ENCODE assay signal across 12 mouse cellular contexts in the genomic region with DNA sequence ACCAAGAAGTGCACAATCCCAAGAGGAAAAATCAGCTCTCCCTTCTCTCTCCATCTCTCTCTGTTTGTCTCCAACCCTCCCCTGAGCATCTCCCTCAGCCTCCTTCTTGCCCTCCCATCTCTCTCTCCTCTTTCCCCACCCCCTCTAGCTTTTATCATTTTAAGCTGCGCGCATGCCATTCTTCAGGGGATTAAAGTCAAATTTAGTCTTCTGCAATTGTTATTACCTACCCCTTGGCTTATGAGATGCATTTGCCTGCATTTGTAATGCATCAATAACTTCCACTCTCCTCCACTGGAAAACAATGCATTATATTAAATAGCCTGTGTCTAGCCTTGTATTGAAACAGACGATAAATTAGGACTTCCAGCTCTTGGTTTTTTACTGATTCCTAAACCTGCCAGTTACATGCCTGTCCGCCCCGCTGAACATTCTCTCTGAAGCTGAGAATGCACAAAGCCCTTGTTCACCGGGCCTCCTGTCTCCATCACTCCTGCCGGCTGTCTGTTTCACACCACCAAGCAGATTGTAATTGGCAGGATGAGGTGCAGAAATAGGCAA.
DNase-seq lines count a peak whose midpoint lies in the region; ATAC-seq lines count a peak whose summit lies in the region.
"Had no signal": no experiment of that assay in that cellular context is flagged by ENCODE, and none has a peak within 500 bp of the region (broad histone marks: within the 10 kb centered on the region; RNA-seq: fewer than 3 reads in every experiment).

No protein-coding gene starts in this region.

- peaks cover 26% of the 10 kb centered on the region for H3K4me1 ChIP-seq in forebrain, embryonic 16.5 days (replicated peaks; ENCODE audit: control insufficient read depth, insufficient read depth, low read length)
- H3K4me1 ChIP-seq in midbrain, embryonic 11.5 days (ENCODE audit: control insufficient read depth, insufficient read depth, low read length), result peaks cover 22% of the 10 kb centered on the region
- no peaks in the 10 kb centered on the region for H3K4me1 ChIP-seq in limb, embryonic 10.5 days
- H3K4me1 ChIP-seq: embryonic facial prominence, embryonic 15.5 days; heart, embryonic 13.5 days had no signal

- H3K9ac ChIP-seq in forebrain, embryonic 16.5 days (replicated peaks; ENCODE audit: low read depth, low read length), result peak overlapping the region; percentile 53
- no peak overlapping the region for H3K9ac ChIP-seq in midbrain, embryonic 11.5 days (ENCODE audit: low read length)
- H3K9ac ChIP-seq: embryonic facial prominence, embryonic 15.5 days; heart, embryonic 13.5 days; liver, embryonic 14.5 days had no signal

- peak; percentile 83 for ATAC-seq in forebrain, embryonic 16.5 days
- ATAC-seq in midbrain, embryonic 11.5 days (ENCODE audit: low FRiP score), result peak; percentile 54

- no peaks in the 10 kb centered on the region for H3K9me3 ChIP-seq in forebrain, embryonic 16.5 days (ENCODE audit: control insufficient read depth, low read length)
- no peaks in the 10 kb centered on the region for H3K9me3 ChIP-seq in midbrain, embryonic 11.5 days (ENCODE audit: control insufficient read depth, low read length)
- no peaks in the 10 kb centered on the region for H3K9me3 ChIP-seq in limb, embryonic 10.5 days (replicated peaks)
- H3K9me3 ChIP-seq: embryonic facial prominence, embryonic 15.5 days; heart, embryonic 13.5 days had no signal

- H3K27ac ChIP-seq in forebrain, embryonic 16.5 days (ENCODE audit: low read length), result peak overlapping the region; percentile 97
- H3K27ac ChIP-seq in midbrain, embryonic 11.5 days (ENCODE audit: low read depth, low read length), result peak overlapping the region; percentile 56
- no peak overlapping the region for H3K27ac ChIP-seq in limb, embryonic 10.5 days
- H3K27ac ChIP-seq: embryonic facial prominence, embryonic 15.5 days; heart, embryonic 13.5 days; kidney, postnatal 0 days; liver, embryonic 14.5 days had no signal

- no peaks in the 10 kb centered on the region for H3K36me3 ChIP-seq in forebrain, embryonic 16.5 days (ENCODE audit: control insufficient read depth, insufficient read depth)
- H3K36me3 ChIP-seq in midbrain, embryonic 11.5 days (ENCODE audit: control insufficient read depth, insufficient read depth, low read length), result no peaks in the 10 kb centered on the region
- H3K36me3 ChIP-seq in limb, embryonic 10.5 days, result no peaks in the 10 kb centered on the region
- H3K36me3 ChIP-seq: embryonic facial prominence, embryonic 15.5 days; heart, embryonic 13.5 days had no signal

- DNase-seq in Muller cell, postnatal 12 days (ENCODE audit: inconsistent ontology term), result peak; percentile 65
- DNase-seq in cerebellum, adult 18-20 months, result peak; percentile 46 to 50
- peak; percentile 91 for DNase-seq in midbrain, embryonic 11.5 days (ENCODE audit: low spot score, missing footprints)
- DNase-seq in lung, postnatal 14 days, result no peak
- no peak for DNase-seq in ovary, postnatal 36 days (ENCODE audit: low spot score)
- DNase-seq in ovary, adult 18-20 months (ENCODE audit: low spot score), result no peak
- DNase-seq in limb, embryonic 10.5 days (ENCODE audit: low spot score), result no peak

- no peaks in the 10 kb centered on the region for H3K27me3 ChIP-seq in forebrain, embryonic 16.5 days (replicated peaks; ENCODE audit: control insufficient read depth, insufficient read depth, low read length)
- H3K27me3 ChIP-seq in midbrain, embryonic 11.5 days (ENCODE audit: control insufficient read depth, insufficient read depth, low read length), result no peaks in the 10 kb centered on the region
- H3K27me3 ChIP-seq in limb, embryonic 10.5 days (ENCODE audit: low read depth, poor library complexity, severe bottlenecking), result no peaks in the 10 kb centered on the region
- H3K27me3 ChIP-seq: embryonic facial prominence, embryonic 15.5 days; heart, embryonic 13.5 days had no signal

- 4% methylated on average over 7 of the region's 7 CpGs for WGBS in forebrain, embryonic 16.5 days
- WGBS in midbrain, embryonic 11.5 days, result 16% methylated on average over 7 of the region's 7 CpGs
- WGBS in limb, embryonic 10.5 days, result 56% methylated on average over 7 of the region's 7 CpGs

- no peak overlapping the region for H3K4me3 ChIP-seq in forebrain, embryonic 16.5 days (replicated peaks; ENCODE audit: low read length)
- no peak overlapping the region for H3K4me3 ChIP-seq in midbrain, embryonic 11.5 days (ENCODE audit: low read depth, low read length)
- H3K4me3 ChIP-seq in limb, embryonic 10.5 days, result no peak overlapping the region
- H3K4me3 ChIP-seq: embryonic facial prominence, embryonic 15.5 days; heart, embryonic 13.5 days had no signal

- peak overlapping the region; percentile 32 for H3K4me2 ChIP-seq in forebrain, embryonic 16.5 days (ENCODE audit: low read length)
- H3K4me2 ChIP-seq in midbrain, embryonic 11.5 days, result no peak overlapping the region
- H3K4me2 ChIP-seq: embryonic facial prominence, embryonic 15.5 days; heart, embryonic 13.5 days had no signal

Comparison
In these comparisons a context has a peak if more than half of its experiments do, and no peak if none do; other contexts are left out.
1. DNase-seq: peak in Muller cell, postnatal 12 days (single experiment), cerebellum, adult 18-20 months (2 of 2) and midbrain, embryonic 11.5 days (single experiment); none in lung, postnatal 14 days (single experiment), ovary, postnatal 36 days (single experiment), ovary, adult 18-20 months (single experiment) and limb, embryonic 10.5 days (single experiment).